Mouse (Mus musculus) myocyte (in vitro differentiated cells): ENCODE results near the gene Dalrd3. TPM values are rescaled to one million over a fixed set of nuclear protein-coding genes. Genes with fewer than 3 reads are reported as not detected.

ENCODE experiments used
- H3K27me3 ChIP-seq: one replicate; pipeline ENCODE4 v1.6.1; 2011; ENCODE audit not compliant: control insufficient read depth, insufficient read depth, insufficient read length
- H3K36me3 ChIP-seq: one replicate; pipeline ENCODE4 v1.6.1; 2011; ENCODE audit not compliant: control insufficient read depth, insufficient read depth
- H3K4me2 ChIP-seq: one replicate; pipeline ENCODE4 v1.6.1; 2011; ENCODE audit warnings: low read depth, control low read depth
- H3K4me3 ChIP-seq: one replicate; pipeline ENCODE4 v1.5.1; 2011; ENCODE audit warnings: mild to moderate bottlenecking, control low read depth, moderate library complexity
- H3K79me2 ChIP-seq: one replicate; pipeline ENCODE4 v1.6.1; 2011; ENCODE audit not compliant: control insufficient read depth, insufficient read depth
- H3ac ChIP-seq: one replicate; pipeline ENCODE4 v1.6.1; 2011; ENCODE audit not compliant: control insufficient read depth, insufficient read length
- CEBPB ChIP-seq: IDR thresholded peaks from 2 replicates; pipeline ENCODE4 v1.6.1; 2011; ENCODE audit warnings: mild to moderate bottlenecking, moderate library complexity; ENCODE audit not compliant: poor library complexity, insufficient read depth, severe bottlenecking
- E2F4 ChIP-seq: IDR thresholded peaks from one replicate; pipeline ENCODE4 v1.6.1; 2011; ENCODE audit warnings: mild to moderate bottlenecking, control low read depth, moderate library complexity; ENCODE audit not compliant: insufficient read depth
- MAX ChIP-seq: IDR thresholded peaks from one replicate; pipeline ENCODE4 v1.6.1; 2011; ENCODE audit warnings: low read depth, mild to moderate bottlenecking, control low read depth
- MYOD1 ChIP-seq, 3 experiments: IDR thresholded peaks; one replicate each; pipeline ENCODE4 v1.6.1; 2011; ENCODE audit warnings: control low read depth in 2 of 3, low read depth in 2 of 3, mild to moderate bottlenecking in 2 of 3, moderate library complexity in 1 of 3; ENCODE audit not compliant: insufficient read length in 2 of 3, control insufficient read depth in 1 of 3
- MYOG ChIP-seq, 3 experiments: IDR thresholded peaks; one replicate each; pipeline ENCODE4 v1.6.1; 2011; ENCODE audit warnings: control low read depth in 2 of 3, low read depth in 2 of 3, mild to moderate bottlenecking in 2 of 3; ENCODE audit not compliant: insufficient read length in 2 of 3, control insufficient read depth in 1 of 3, insufficient read depth in 1 of 3
- POLR2A ChIP-seq: IDR thresholded peaks from one replicate; pipeline ENCODE4 v1.6.1; 2011; ENCODE audit warnings: low read depth, mild to moderate bottlenecking, control low read depth, moderate library complexity; ENCODE audit not compliant: insufficient read length
- POLR2AphosphoS2 ChIP-seq: IDR thresholded peaks from one replicate; pipeline ENCODE4 v1.6.1; 2011; ENCODE audit warnings: low read depth, control low read depth; ENCODE audit not compliant: insufficient read length
- REST ChIP-seq: IDR thresholded peaks from one replicate; pipeline ENCODE4 v1.6.1; 2011; ENCODE audit warnings: mild to moderate bottlenecking, control low read depth, moderate library complexity; ENCODE audit not compliant: insufficient read depth, insufficient read length
- SRF ChIP-seq: IDR thresholded peaks from one replicate; pipeline ENCODE4 v1.6.1; 2011; ENCODE audit warnings: low read depth; ENCODE audit not compliant: control insufficient read depth, insufficient read length
- TCF12 ChIP-seq: IDR thresholded peaks from one replicate; pipeline ENCODE4 v1.6.1; 2011; ENCODE audit warnings: mild to moderate bottlenecking, control low read depth; ENCODE audit not compliant: poor library complexity, insufficient read depth, severe bottlenecking
- TCF3 ChIP-seq: IDR thresholded peaks from one replicate; pipeline ENCODE4 v1.6.1; 2011; ENCODE audit warnings: low read depth, control low read depth; ENCODE audit not compliant: insufficient read length
- USF1 ChIP-seq: IDR thresholded peaks from one replicate; pipeline ENCODE4 v1.6.1; 2011; ENCODE audit warnings: low read depth, mild to moderate bottlenecking, control low read depth, moderate library complexity
- polyA plus RNA-seq: library from polyadenylated mRNA; unstranded; fragments of >200 nt; fragmentation: generic; extraction: Trizol; gene quantifications from one replicate; pipeline ENCODE4 v1.2.1, GENCODE M21; 2012; ENCODE audit warnings: missing spikeins

Dalrd3 gene
- polyA plus RNA-seq, 1 experiment, result 50.2 TPM

- no peak for TF ChIP-seq MYOD1 (IDR thresholded peaks at IDR 0.05; ENCODE audit: control insufficient read depth in 1 of 3, insufficient read length in 2 of 3, low read depth in 2 of 3)
- TF ChIP-seq TCF12, result no peak
- no peak for TF ChIP-seq TCF3
- TF ChIP-seq MAX, result no peak
- no peak overlapping the region for H3ac ChIP-seq
- H3K4me3 ChIP-seq, result no peak overlapping the region
- no peaks in the 10 kb centered on the region for H3K27me3 ChIP-seq
- peaks cover 32% of the 10 kb centered on the region for H3K79me2 ChIP-seq
- H3K4me2 ChIP-seq, result no peak overlapping the region
- peaks cover 60% of the 10 kb centered on the region for H3K36me3 ChIP-seq
Observed at GRCm38 (mm10) chr9:108530954-108531353, 38.7 kb upstream of the Dalrd3 start.

- Histone ChIP-seq H3K79me2 (peaks cover 32% of the 10 kb centered on the region), H3K4me2 (no peak overlapping the region), H3K36me3 (peaks cover 66% of the 10 kb centered on the region), H3K4me3 (no peak overlapping the region), H3K27me3 (no peaks in the 10 kb centered on the region), H3ac (no peak overlapping the region)
- TF ChIP-seq TCF3 (no peak), MYOG (IDR thresholded peaks at IDR 0.05; ENCODE audit: control insufficient read depth in 1 of 3, insufficient read depth in 1 of 3, insufficient read length in 2 of 3, low read depth in 2 of 3) (no peak), USF1 (no peak), TCF12 (no peak), POLR2AphosphoS2 (no peak), MAX (no peak), CEBPB (no peak), POLR2A (no peak), E2F4 (no peak)
Observed at GRCm38 (mm10) chr9:108531496-108531895, 38.2 kb upstream of the Dalrd3 start.

- Histone ChIP-seq H3ac (no peak overlapping the region), H3K4me2 (no peak overlapping the region), H3K4me3 (no peak overlapping the region), H3K79me2 (peaks cover 31% of the 10 kb centered on the region), H3K27me3 (no peaks in the 10 kb centered on the region), H3K36me3 (peaks cover 55% of the 10 kb centered on the region)
- no peak for TF ChIP-seq REST
- TF ChIP-seq TCF12, result no peak
- no peak for TF ChIP-seq CEBPB
- no peak for TF ChIP-seq MYOD1 (IDR thresholded peaks at IDR 0.05; ENCODE audit: control insufficient read depth in 1 of 3, insufficient read length in 2 of 3, low read depth in 2 of 3)
- no peak for TF ChIP-seq E2F4
- TF ChIP-seq TCF3, result no peak
- no peak for TF ChIP-seq SRF
- TF ChIP-seq MAX, result no peak
- no peak for TF ChIP-seq MYOG (IDR thresholded peaks at IDR 0.05; ENCODE audit: control insufficient read depth in 1 of 3, insufficient read depth in 1 of 3, insufficient read length in 2 of 3, low read depth in 2 of 3)
- no peak for TF ChIP-seq USF1
- TF ChIP-seq POLR2A, result no peak
Observed at GRCm38 (mm10) chr9:108540846-108541245, 28.8 kb upstream of the Dalrd3 start.

- peaks cover 67% of the 10 kb centered on the region for H3K36me3 ChIP-seq
- TF ChIP-seq MYOD1 (IDR thresholded peaks at IDR 0.05; ENCODE audit: control insufficient read depth in 1 of 3, insufficient read length in 2 of 3, low read depth in 2 of 3) (no peak), TCF12 (no peak), REST (no peak), POLR2AphosphoS2 (no peak), E2F4 (no peak), POLR2A (no peak)
- H3K79me2 ChIP-seq, result peaks cover 47% of the 10 kb centered on the region
Observed at GRCm38 (mm10) chr9:108545986-108546385, 23.7 kb upstream of the Dalrd3 start.

DNA sequence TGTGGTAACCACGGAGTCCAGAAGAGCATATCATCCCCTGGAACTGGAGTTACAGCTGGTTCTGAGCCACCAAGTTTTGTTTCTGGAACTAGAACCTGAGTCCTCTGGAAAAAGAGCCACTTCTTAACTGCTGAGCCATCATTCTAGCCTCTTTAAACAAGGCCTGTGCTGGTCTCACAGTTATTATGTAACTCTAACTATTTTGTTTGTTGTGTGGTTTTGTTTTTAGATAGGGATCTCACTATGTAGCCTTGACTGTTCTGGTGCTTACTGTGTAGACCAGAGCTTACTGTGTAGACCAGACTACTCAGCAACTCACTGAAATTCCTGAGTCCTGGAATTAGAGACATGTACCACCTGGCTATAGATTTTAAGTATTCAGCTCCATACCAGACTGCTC, 22.8 kb upstream of the Dalrd3 start:
- Histone ChIP-seq H3ac (no peak overlapping the region), H3K36me3 (peaks cover 70% of the 10 kb centered on the region), H3K79me2 (peaks cover 43% of the 10 kb centered on the region), H3K4me2 (no peak overlapping the region), H3K4me3 (no peak overlapping the region), H3K27me3 (no peaks in the 10 kb centered on the region)
- TF ChIP-seq USF1 (no peak), MYOG (IDR thresholded peaks at IDR 0.05; ENCODE audit: control insufficient read depth in 1 of 3, insufficient read depth in 1 of 3, insufficient read length in 2 of 3, low read depth in 2 of 3) (no peak), CEBPB (no peak), MAX (no peak), MYOD1 (IDR thresholded peaks at IDR 0.05; ENCODE audit: control insufficient read depth in 1 of 3, insufficient read length in 2 of 3, low read depth in 2 of 3) (no peak), REST (no peak), TCF12 (no peak), POLR2AphosphoS2 (no peak), SRF (no peak)

More at GRCm38 (mm10) chr9:108545986-108546385, 23.7 kb upstream of the Dalrd3 start:
- Histone ChIP-seq H3K4me2 (no peak overlapping the region), H3K27me3 (no peaks in the 10 kb centered on the region), H3ac (no peak overlapping the region), H3K4me3 (no peak overlapping the region)
